Mouse (Mus musculus) gastrocnemius, postnatal 10 days (tissue): ENCODE results near the gene Slc37a4. TPM values are rescaled to one million over a fixed set of nuclear protein-coding genes. Genes with fewer than 3 reads are reported as not detected.
"Not testable (repeated sequence)": the region's sequence is repeated elsewhere in the genome, so short reads cannot be mapped to it uniquely, and the experiment has no call there.

ENCODE experiments used
- DNase-seq: peaks from one replicate; pipeline ENCODE4 v3.0.0; 2021; ENCODE audit warnings: mixed read lengths
- microRNA-seq, 2 experiments: library from miRNA; unstranded; fragments of <30 nt; microRNA quantifications; one replicate each; pipeline ENCODE4 v1.2.0; 2021
- total RNA-seq, 2 experiments: library from RNA; stranded (reverse); gene quantifications; 2 replicates each; pipeline ENCODE4 v1.2.3; 2021

The Slc37a4 gene
- total RNA-seq, 2 experiments from 2014 or later, result 120 to 138 TPM

- no peak for DNase-seq
Measured at GRCm38 (mm10) chr9:44440961-44441360, 44.3 kb downstream of the Slc37a4 start, which contains the start of gene Foxr1. Gene Foxr1 (minus strand): TSS chr9:44441136.

GRCm38 (mm10) chr9:44444402-44445025, 47.9 kb downstream of the Slc37a4 start:
- DNase-seq, result not testable (repeated sequence)

GRCm38 (mm10) chr9:44450387-44450786, 53.7 kb downstream of the Slc37a4 start:
- DNase-seq, result no peak

Small RNAs within 50 kb of the gene (microRNA-seq; reads per million reads assigned to microRNA genes)
- 0 to 0.25 reads per million in 2 experiments for gene Mir7085

Other genes with a start within 250 kb of the Slc37a4 start
- gene Cbl, start 162.8 kb upstream of the Slc37a4 start, total RNA-seq, result 10 to 100 TPM; 15.8 to 22.1 TPM
- gene Ccdc153, start 156.2 kb upstream of the Slc37a4 start, total RNA-seq, result not detected
- 1 to 10 TPM; 1.2 to 1.4 TPM for gene Pdzd3, start 145.4 kb upstream of the Slc37a4 start, total RNA-seq
- 10 to 100 TPM; 21.6 to 23.0 TPM for gene Nlrx1, start 128.3 kb upstream of the Slc37a4 start, total RNA-seq
- gene Abcg4, start 108.2 kb upstream of the Slc37a4 start, total RNA-seq, result 1 to 10 TPM in 1 of 2 experiments, under 1 TPM in 1; 0.68 to 1.3 TPM
- gene Hinfp, start 91.2 kb upstream of the Slc37a4 start, total RNA-seq, result 10 to 100 TPM in 1 of 2 experiments, 1 to 10 TPM in 1; 9.8 to 11.0 TPM
- 10 to 100 TPM in 1 of 2 experiments, 1 to 10 TPM in 1; 7.5 to 15.7 TPM for gene C2cd2l, start 76.6 kb upstream of the Slc37a4 start, total RNA-seq
- gene Dpagt1, start 70.8 kb upstream of the Slc37a4 start, total RNA-seq, result 10 to 100 TPM; 11.7 to 17.0 TPM
- gene H2afx, start 62.2 kb upstream of the Slc37a4 start, total RNA-seq, result 10 to 100 TPM; 41.0 to 47.2 TPM
- gene Hmbs, start 52.6 kb upstream of the Slc37a4 start, total RNA-seq, result 10 to 100 TPM; 29.2 to 31.0 TPM
- 10 to 100 TPM; 18.2 to 20.2 TPM for gene Vps11, start 35.2 kb upstream of the Slc37a4 start, total RNA-seq
- gene Hyou1, start 17.4 kb upstream of the Slc37a4 start, total RNA-seq, result 10 to 100 TPM; 27.0 to 36.3 TPM
- 1,000 to 10,000 TPM; 1,287 to 1,346 TPM for gene Rps25, start 10.3 kb downstream of the Slc37a4 start, total RNA-seq
- 10 to 100 TPM; 28.2 to 35.3 TPM for gene Trappc4, start 10.7 kb downstream of the Slc37a4 start, total RNA-seq
- 10 to 100 TPM in 1 of 2 experiments, 1 to 10 TPM in 1; 5.9 to 10.2 TPM for gene Ccdc84, start 21.7 kb downstream of the Slc37a4 start, total RNA-seq
- not detected for gene Foxr1, start 44.3 kb downstream of the Slc37a4 start, total RNA-seq
- gene Upk2, start 58.1 kb downstream of the Slc37a4 start, total RNA-seq, result under 1 TPM; 0.38 to 0.65 TPM
- gene Bcl9l, start 86.0 kb downstream of the Slc37a4 start, total RNA-seq, result 10 to 100 TPM; 65.4 to 77.6 TPM
- gene Cxcr5, start 165.0 kb downstream of the Slc37a4 start, total RNA-seq, result not detected
- 10 to 100 TPM; 72.0 to 78.9 TPM for gene Ddx6, start 208.0 kb downstream of the Slc37a4 start, total RNA-seq